Mouse (Mus musculus): ENCODE measurements around the gene Lrrc8a. TPM values are rescaled to one million over a fixed set of nuclear protein-coding genes. Genes with fewer than 3 reads are reported as not detected.

Lrrc8a gene
- polyA plus RNA-seq, 1 experiment from 2014 or later = 43.9 TPM

DNA sequence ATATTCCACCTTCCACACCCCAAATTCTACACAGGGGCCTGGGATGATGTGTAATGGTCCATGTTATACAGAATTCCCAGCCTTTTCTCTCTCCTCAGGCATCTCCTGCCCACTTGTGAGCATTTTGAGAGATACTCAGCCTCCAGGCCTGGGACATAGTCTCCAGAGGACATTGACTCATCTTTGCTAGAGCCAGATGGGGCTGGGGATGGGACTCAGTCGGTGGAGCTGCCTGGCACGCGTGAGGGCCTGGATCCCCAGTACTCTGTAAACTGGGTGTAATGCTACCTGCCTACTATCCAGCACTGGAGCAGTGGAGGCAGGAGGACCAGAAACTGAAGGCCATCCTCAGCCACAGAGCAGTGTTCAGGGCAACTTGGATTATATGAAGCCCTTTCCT lies 11.7 kb downstream of the Lrrc8a start:
- Histone ChIP-seq H3K4me2 (no peak overlapping the region), H3K36me3 (ENCODE audit: insufficient read depth) (peaks cover 62% of the 10 kb centered on the region), H3K9ac (no peak overlapping the region), H3K27me3 (ENCODE audit: insufficient read depth, low read length) (no peaks in the 10 kb centered on the region), H3K4me3 (ENCODE audit: low read depth, low read length) (no peak overlapping the region), H3K9me3 (ENCODE audit: low read depth, low read length) (no peaks in the 10 kb centered on the region), H3K4me1 (ENCODE audit: insufficient read depth) (no peaks in the 10 kb centered on the region), H3K27ac (ENCODE audit: low read depth) (no peak overlapping the region)
- ATAC-seq (ENCODE audit: insufficient read depth) = no peak
- 89% methylated on average over 3 of the region's 3 CpGs for WGBS
- no peak for TF ChIP-seq CTCF (IDR thresholded peaks at IDR 0.05; ENCODE audit: low read depth)
- DNase-seq = no peak

DNA sequence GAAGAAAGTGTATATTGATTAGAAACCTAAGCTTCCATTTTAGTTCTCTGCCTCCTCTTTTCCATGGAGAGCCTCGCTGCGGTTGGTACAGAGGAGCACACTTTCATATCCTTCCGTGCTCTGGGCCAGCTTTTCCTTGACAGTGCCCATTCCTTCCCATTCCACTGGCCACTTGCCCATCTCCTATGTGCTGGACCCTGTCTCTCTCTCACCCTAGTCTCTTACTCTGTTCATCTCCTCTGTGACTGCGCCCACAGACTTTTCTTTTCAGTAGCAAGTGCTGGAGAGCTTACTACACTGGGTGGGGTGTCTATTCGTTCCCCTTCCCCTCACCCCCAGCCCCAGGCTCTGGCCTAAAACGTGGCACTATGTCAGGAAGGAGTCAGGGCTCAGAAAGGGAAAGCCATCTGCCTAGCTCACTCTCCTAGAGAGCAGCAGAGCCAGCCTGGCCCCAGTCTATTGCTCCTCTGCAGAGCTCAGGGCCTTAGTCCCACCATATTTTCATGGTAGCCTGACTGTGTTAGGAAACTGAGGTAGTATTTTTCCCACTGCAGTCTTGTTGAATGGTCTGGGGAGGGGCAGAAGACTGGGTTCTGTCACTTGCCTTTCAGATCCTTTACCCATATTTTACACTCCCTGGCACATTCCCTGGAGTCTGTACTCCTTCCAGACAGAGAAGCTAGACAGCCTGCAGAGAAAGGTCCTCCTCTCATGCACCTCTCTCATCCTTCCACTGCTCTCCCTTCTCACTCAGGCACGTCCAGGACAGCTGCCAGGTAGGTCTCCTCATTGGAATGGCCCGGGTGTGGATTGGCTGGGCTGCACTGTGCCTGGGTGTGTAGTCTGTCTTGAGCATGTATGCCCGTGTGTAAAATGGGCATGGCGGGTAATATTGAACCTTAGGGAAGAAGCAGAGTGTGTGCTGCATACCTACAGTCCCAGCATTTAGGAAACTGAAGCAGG lies 12.9 kb downstream of the Lrrc8a start:
- H3K27ac ChIP-seq (ENCODE audit: low read depth) = no peak overlapping the region
- DNase-seq (no peak), ATAC-seq (ENCODE audit: insufficient read depth) (no peak)
- no peak overlapping the region for H3K4me2 ChIP-seq
- no peaks in the 10 kb centered on the region for H3K27me3 ChIP-seq (ENCODE audit: insufficient read depth, low read length)
- H3K9me3 ChIP-seq (ENCODE audit: low read depth, low read length) = no peaks in the 10 kb centered on the region
- H3K4me1 ChIP-seq (ENCODE audit: insufficient read depth) = no peaks in the 10 kb centered on the region
- peaks cover 62% of the 10 kb centered on the region for H3K36me3 ChIP-seq (ENCODE audit: insufficient read depth)
- no peak for TF ChIP-seq CTCF (IDR thresholded peaks at IDR 0.05; ENCODE audit: low read depth)
- no peak overlapping the region for H3K4me3 ChIP-seq (ENCODE audit: low read depth, low read length)
- no peak overlapping the region for H3K9ac ChIP-seq
- WGBS = 80% methylated on average over 10 of the region's 10 CpGs

DNA sequence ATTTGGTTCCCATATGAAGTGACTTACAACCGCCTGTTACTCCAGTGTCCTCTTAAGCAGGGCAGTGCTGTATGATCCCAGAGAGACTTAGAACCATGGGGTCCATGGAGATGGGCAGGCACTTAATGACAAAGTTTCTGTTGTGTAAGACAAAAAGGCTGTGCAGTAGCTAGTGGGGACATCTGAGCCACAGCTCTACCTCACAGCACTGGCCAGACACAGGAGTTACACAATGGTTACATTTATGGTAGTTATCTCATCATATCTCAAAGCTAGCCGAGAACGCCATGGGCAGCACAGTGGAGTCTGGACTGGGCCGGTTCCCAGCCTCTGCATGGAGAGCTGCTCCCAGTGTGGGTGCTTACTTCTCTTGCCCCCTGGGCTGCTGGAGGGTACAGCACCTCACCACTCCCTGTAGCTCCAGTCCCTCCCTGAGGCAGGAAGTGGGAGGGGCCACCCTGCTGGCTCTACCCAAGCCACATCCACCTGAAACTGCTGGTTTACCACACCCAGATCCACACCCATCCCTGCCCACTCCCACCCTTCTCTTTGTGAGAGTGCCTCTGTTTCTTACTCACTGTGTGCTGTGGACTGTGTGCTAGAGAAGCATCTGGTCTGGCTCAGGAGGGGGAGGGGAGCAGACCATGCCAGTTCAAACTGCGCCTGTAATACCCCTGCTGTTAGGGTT lies 14.0 kb downstream of the Lrrc8a start:
- H3K4me3 ChIP-seq (ENCODE audit: low read depth, low read length) = no peak overlapping the region
- no peaks in the 10 kb centered on the region for H3K27me3 ChIP-seq (ENCODE audit: insufficient read depth, low read length)
- H3K9ac ChIP-seq = no peak overlapping the region
- H3K4me1 ChIP-seq (ENCODE audit: insufficient read depth) = no peaks in the 10 kb centered on the region
- no peak for TF ChIP-seq CTCF (IDR thresholded peaks at IDR 0.05; ENCODE audit: low read depth)
- H3K4me2 ChIP-seq = no peak overlapping the region
- ATAC-seq (ENCODE audit: insufficient read depth) = peak; percentile 35; the same call in 1 of the 2 replicates
- no peaks in the 10 kb centered on the region for H3K9me3 ChIP-seq (ENCODE audit: low read depth, low read length)
- no peak for DNase-seq
- peaks cover 63% of the 10 kb centered on the region for H3K36me3 ChIP-seq (ENCODE audit: insufficient read depth)
- 74% methylated on average over 5 of the region's 5 CpGs for WGBS
- H3K27ac ChIP-seq (ENCODE audit: low read depth) = peak overlapping the region; percentile 18; the same call in 1 of the 2 replicates

DNA sequence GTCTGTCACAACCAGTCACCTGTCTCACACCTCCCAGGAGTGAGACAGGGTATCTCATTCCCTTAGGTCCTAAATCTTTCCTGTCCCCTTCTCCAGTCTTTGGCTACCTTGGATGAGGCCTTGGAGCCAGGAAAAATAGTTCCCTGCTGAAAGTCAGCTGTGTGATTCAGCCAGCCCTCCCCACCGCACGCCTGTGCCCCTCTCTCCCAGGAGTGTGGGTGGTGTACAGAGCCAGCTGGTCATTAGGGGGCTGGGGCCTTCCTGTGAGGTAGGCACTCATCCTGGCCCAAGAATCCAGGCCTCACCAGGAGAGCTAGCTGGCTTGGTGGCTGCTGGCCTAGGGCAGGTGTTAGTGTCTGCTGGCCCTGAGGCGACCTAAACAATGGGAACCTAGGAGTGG lies 15.0 kb downstream of the Lrrc8a start:
- ATAC-seq (ENCODE audit: insufficient read depth) = no peak
- Histone ChIP-seq H3K27ac (ENCODE audit: low read depth) (no peak overlapping the region), H3K4me1 (ENCODE audit: insufficient read depth) (no peaks in the 10 kb centered on the region)

GRCm38 (mm10) chr2:30253809-30254208 lies 16.3 kb downstream of the Lrrc8a start:
- TF ChIP-seq CTCF (IDR thresholded peaks at IDR 0.05; ENCODE audit: low read depth) = no peak
- H3K36me3 ChIP-seq (ENCODE audit: insufficient read depth) = peaks cover 68% of the 10 kb centered on the region
- ATAC-seq (ENCODE audit: insufficient read depth) (no peak), DNase-seq (no peak)
- no peak overlapping the region for H3K27ac ChIP-seq (ENCODE audit: low read depth)
- H3K4me3 ChIP-seq (ENCODE audit: low read depth, low read length) = no peak overlapping the region
- H3K9me3 ChIP-seq (ENCODE audit: low read depth, low read length) = no peaks in the 10 kb centered on the region
- H3K4me2 ChIP-seq = no peak overlapping the region
- no peaks in the 10 kb centered on the region for H3K4me1 ChIP-seq (ENCODE audit: insufficient read depth)
- no peaks in the 10 kb centered on the region for H3K27me3 ChIP-seq (ENCODE audit: insufficient read depth, low read length)
- H3K9ac ChIP-seq = no peak overlapping the region
- WGBS = 83% methylated on average over 5 of the region's 5 CpGs

More for the DNA sequence above, 15.0 kb downstream of the Lrrc8a start:
- Histone ChIP-seq H3K4me3 (ENCODE audit: low read depth, low read length) (no peak overlapping the region), H3K9ac (no peak overlapping the region), H3K36me3 (ENCODE audit: insufficient read depth) (peaks cover 70% of the 10 kb centered on the region), H3K27me3 (ENCODE audit: insufficient read depth, low read length) (no peaks in the 10 kb centered on the region), H3K9me3 (ENCODE audit: low read depth, low read length) (no peaks in the 10 kb centered on the region), H3K4me2 (no peak overlapping the region)
- no peak for DNase-seq
- 75% methylated on average over 3 of the region's 3 CpGs for WGBS
- TF ChIP-seq CTCF (IDR thresholded peaks at IDR 0.05; ENCODE audit: low read depth) = no peak

GRCm38 (mm10) chr2:30255631-30256395 lies 18.3 kb downstream of the Lrrc8a start:
- Histone ChIP-seq H3K36me3 (ENCODE audit: insufficient read depth) (peaks cover 68% of the 10 kb centered on the region), H3K27ac (ENCODE audit: low read depth) (no peak overlapping the region), H3K27me3 (ENCODE audit: insufficient read depth, low read length) (no peaks in the 10 kb centered on the region), H3K4me3 (ENCODE audit: low read depth, low read length) (no peak overlapping the region), H3K4me1 (ENCODE audit: insufficient read depth) (no peaks in the 10 kb centered on the region), H3K4me2 (no peak overlapping the region), H3K9me3 (ENCODE audit: low read depth, low read length) (no peaks in the 10 kb centered on the region), H3K9ac (no peak overlapping the region)
- no peak for TF ChIP-seq CTCF (IDR thresholded peaks at IDR 0.05; ENCODE audit: low read depth)
- 94% methylated on average over 42 of the region's 42 CpGs for WGBS
- no peak for DNase-seq
- no peak for ATAC-seq (ENCODE audit: insufficient read depth)

Data from lung, embryonic 14.5 days (tissue).